1 mouse cellular context compared by ENCODE assay signal in genomic region chr3:103737778-103738571, GRCm38 (mm10).
TF ChIP-seq lines count a peak whose summit lies in the region.

TSS of gene Olfml3 (minus strand) at chr3:103738001.

TF ChIP-seq in CH12.LX, 34 proteins besides CTCF, POLR2A, EP300 and RAD21 (continued from another document):
- peak; percentile 40; the same call in 1 of the 2 replicates for TF ChIP-seq IRF4 (IDR thresholded peaks at IDR 0.05; ENCODE audit: low read depth, low read length)
- TF ChIP-seq USF1 (IDR thresholded peaks at IDR 0.05; ENCODE audit: low read depth, low read length): no peak
- peak; percentile 67; the same call in 1 of the 2 replicates for TF ChIP-seq TCF12 (IDR thresholded peaks at IDR 0.05; ENCODE audit: low read depth, low read length)
- TF ChIP-seq ELF1 (IDR thresholded peaks at IDR 0.05; ENCODE audit: low read depth, low read length): no peak; the same call in 1 of the 2 replicates
- no peak for TF ChIP-seq UBTF (IDR thresholded peaks at IDR 0.05; ENCODE audit: low read depth, low read length)
- TF ChIP-seq MAZ (IDR thresholded peaks at IDR 0.05; ENCODE audit: low read depth, low read length): peak; percentile 64
- no peak; the same call in 1 of the 2 replicates for TF ChIP-seq HCFC1 (IDR thresholded peaks at IDR 0.05; ENCODE audit: low read depth, low read length)
- TF ChIP-seq RCOR1 (conservative IDR thresholded peaks at IDR 0.05; ENCODE audit: low read depth, low read length): no peak
- peak; percentile 42; the same call in 1 of the 2 replicates for TF ChIP-seq CHD1 (IDR thresholded peaks at IDR 0.05; ENCODE audit: low read depth, low read length)
- TF ChIP-seq USF2 (conservative IDR thresholded peaks at IDR 0.05; ENCODE audit: low read depth, low read length): no peak
- TF ChIP-seq NELFE (IDR thresholded peaks at IDR 0.05; ENCODE audit: low read depth, low read length): peak; percentile 54
- no peak for TF ChIP-seq E2F4 (IDR thresholded peaks at IDR 0.05; ENCODE audit: insufficient replicate concordance, low read depth, low read length)
- no peak for TF ChIP-seq GABPA (IDR thresholded peaks at IDR 0.05; ENCODE audit: insufficient replicate concordance, low read depth, low read length)
